Mouse (Mus musculus): ENCODE measurements around the gene Psma6.

GRCm38 (mm10) chr12:55442245-55442644 is 58.2 kb downstream of the Psma6 start:
- TF ChIP-seq MAX (IDR thresholded peaks at IDR 0.05) (no peak), CTCF (IDR thresholded peaks at IDR 0.05; ENCODE audit: control insufficient read depth, insufficient read depth, insufficient read length) (no peak), USF1 (IDR thresholded peaks at IDR 0.05; ENCODE audit: low read depth) (no peak), MYOD1 (IDR thresholded peaks at IDR 0.05; ENCODE audit: control insufficient read depth, insufficient read length, low read depth) (no peak), CEBPB (IDR thresholded peaks at IDR 0.05; ENCODE audit: low read depth) (no peak)

All from C2C12 (cell line).